17 mouse cellular contexts compared by ENCODE assay signal in genomic region chr7:99532526-99532925, GRCm38 (mm10). TPM values are rescaled to one million over a fixed set of nuclear protein-coding genes. Genes with fewer than 3 reads are reported as not detected.
DNase-seq lines count a peak whose midpoint lies in the region; ATAC-seq and TF ChIP-seq lines count a peak whose summit lies in the region.
"Had no signal": no experiment of that assay in that cellular context is flagged by ENCODE, and none has a peak within 500 bp of the region (broad histone marks: within the 10 kb centered on the region; RNA-seq: fewer than 3 reads in every experiment).

No protein-coding gene starts in this region.

- no peak for TF ChIP-seq POLR2A in MEL (IDR thresholded peaks at IDR 0.05; ENCODE audit: control insufficient read depth in 1 of 2, insufficient read depth in 1 of 2, low read depth in 1 of 2, low read length in 2 of 2, poor library complexity in 1 of 2)

- peak overlapping the region; percentile 93 for H3K27ac ChIP-seq in MEL (ENCODE audit: control insufficient read depth, low read depth, low read length)
- peak overlapping the region; percentile 85 for H3K27ac ChIP-seq in liver, embryonic 11.5 days (ENCODE audit: low read depth, low read length)
- H3K27ac ChIP-seq: midbrain, embryonic 12.5 days had no signal

- peaks cover 23% of the 10 kb centered on the region for H3K79me2 ChIP-seq in MEL (ENCODE audit: control insufficient read depth, insufficient read depth, low read length, poor library complexity)

- TF ChIP-seq CTCF in MEL (IDR thresholded peaks at IDR 0.05 in 2 of 3, conservative IDR thresholded peaks at IDR 0.05 in 1 of 3; ENCODE audit: control insufficient read depth in 1 of 3, insufficient read depth in 1 of 3, low read depth in 2 of 3, low read length in 3 of 3, poor library complexity in 1 of 3, severe bottlenecking in 1 of 3), result no peak

- no peak; a peak in 1 of 4 replicates for TF ChIP-seq EP300 in MEL (IDR thresholded peaks at IDR 0.05; ENCODE audit: low read depth in 1 of 2, low read length in 2 of 2)

- H3K9ac ChIP-seq in MEL (ENCODE audit: control insufficient read depth, low read depth, low read length, poor library complexity, severe bottlenecking), result peak overlapping the region; percentile 26
- H3K9ac ChIP-seq in liver, embryonic 11.5 days (ENCODE audit: low read depth, low read length), result peak overlapping the region; percentile 10; the same call in 1 of the 2 replicates
- H3K9ac ChIP-seq: heart, embryonic 12.5 days; midbrain, embryonic 12.5 days had no signal

- H3K9me3 ChIP-seq in MEL (replicated peaks; ENCODE audit: insufficient read depth, low read length), result no peaks in the 10 kb centered on the region
- no peaks in the 10 kb centered on the region for H3K9me3 ChIP-seq in liver, embryonic 11.5 days (ENCODE audit: control insufficient read depth, low read length)
- H3K9me3 ChIP-seq: heart, embryonic 12.5 days; midbrain, embryonic 12.5 days had no signal

- H3K4me3 ChIP-seq in MEL (ENCODE audit: control insufficient read depth in 1 of 2, insufficient read depth in 1 of 2, low read depth in 2 of 2, low read length in 2 of 2), result no peak overlapping the region
- no peak overlapping the region for H3K4me3 ChIP-seq in liver, embryonic 11.5 days (ENCODE audit: low read depth, low read length)
- H3K4me3 ChIP-seq: heart, embryonic 12.5 days; midbrain, embryonic 12.5 days; myocyte had no signal

- H3K27me3 ChIP-seq in MEL (ENCODE audit: control insufficient read depth in 1 of 2, insufficient read depth in 2 of 2, low read length in 2 of 2), result no peaks in the 10 kb centered on the region
- H3K27me3 ChIP-seq in liver, embryonic 11.5 days (replicated peaks; ENCODE audit: control insufficient read depth, insufficient read depth, low read length), result no peaks in the 10 kb centered on the region
- H3K27me3 ChIP-seq: heart, embryonic 12.5 days had no signal

- DNase-seq in MEL (ENCODE audit: low read depth, low spot score), result peak; percentile 48
- DNase-seq in liver, embryonic 11.5 days (ENCODE audit: low spot score), result no peak
- peak; percentile 83 for DNase-seq in lung, postnatal 36 days
- no peak for DNase-seq in kidney, adult 9 months
- DNase-seq in MN1 (ENCODE audit: low spot score), result no peak
- no peak for DNase-seq in left cerebral cortex, adult 11 months (ENCODE audit: low spot score)
- DNase-seq: adrenal gland, adult 2 months; cerebellum, adult 8-10 months; gastrocnemius, postnatal 36 days; heart, postnatal 4 days; kidney, postnatal 14 days; layer of hippocampus, adult 9-11 months; thymus, postnatal 25 days had no signal

- H3K4me1 ChIP-seq in MEL (ENCODE audit: control insufficient read depth in 1 of 2, insufficient read depth in 2 of 2, low read length in 2 of 2), result peaks cover 17 to 67% of the 10 kb centered on the region in 2 experiments
- H3K4me1 ChIP-seq in liver, embryonic 11.5 days (replicated peaks; ENCODE audit: control insufficient read depth, insufficient read depth, low read length), result peaks cover 65% of the 10 kb centered on the region

- no peak overlapping the region for H3K4me2 ChIP-seq in liver, embryonic 11.5 days
- H3K4me2 ChIP-seq: heart, embryonic 12.5 days; midbrain, embryonic 12.5 days had no signal

- ATAC-seq in erythroblast, adult 5-6 weeks (replicated peaks; ENCODE audit: low FRiP score, poor library complexity, severe bottlenecking), result peak; percentile 24; the same call in 1 of the 2 replicates
- no peak for ATAC-seq in liver, embryonic 11.5 days (replicated peaks; ENCODE audit: low FRiP score)

- WGBS in liver, embryonic 11.5 days, result 55% methylated on average over 4 of the region's 4 CpGs

- no peak for TF ChIP-seq RAD21 in MEL (IDR thresholded peaks at IDR 0.05; ENCODE audit: low read depth, low read length)

- H3K36me3 ChIP-seq in MEL (ENCODE audit: control insufficient read depth in 1 of 2, insufficient read depth in 2 of 2, low read length in 2 of 2), result peaks cover 0 to 52% of the 10 kb centered on the region in 2 experiments; a peak in 2 of 4 replicates
- H3K36me3 ChIP-seq in liver, embryonic 11.5 days (ENCODE audit: control insufficient read depth, insufficient read depth, low read length), result no peaks in the 10 kb centered on the region; the same call in 1 of the 2 replicates
- H3K36me3 ChIP-seq: heart, embryonic 12.5 days; midbrain, embryonic 12.5 days had no signal

TF ChIP-seq in MEL, 35 proteins besides CTCF, POLR2A, EP300 and RAD21:
- TF ChIP-seq GABPA (IDR thresholded peaks at IDR 0.05; ENCODE audit: low read depth, low read length), result no peak
- TF ChIP-seq SIN3A (IDR thresholded peaks at IDR 0.05; ENCODE audit: low read length), result peak; percentile 42; the same call in 1 of the 2 replicates
- TF ChIP-seq ELF1 (IDR thresholded peaks at IDR 0.05; ENCODE audit: low read depth, low read length), result 0 out of 2 replicates have a peak, but pooled peaks have one; percentile 32
- TF ChIP-seq ETS1 (IDR thresholded peaks at IDR 0.05; ENCODE audit: low read depth, low read length), result 0 out of 2 replicates have a peak, but pooled peaks have one; percentile 25
- 0 out of 2 replicates have a peak, but pooled peaks have one; percentile 39 for TF ChIP-seq HCFC1 (IDR thresholded peaks at IDR 0.05; ENCODE audit: low read depth, low read length)
- no peak for TF ChIP-seq NELFE (IDR thresholded peaks at IDR 0.05; ENCODE audit: low read depth, low read length)
- TF ChIP-seq MYC (IDR thresholded peaks at IDR 0.05; ENCODE audit: low read depth, low read length), result no peak

RNA-seq across cellular contexts. Expression of gene Arrb1, which starts 2.7 kb away (rescaled TPM):
- total RNA-seq in MEL (2012; rRNA removed), result 44.3 and 62.7 TPM in 2 replicates
- 10 to 100 TPM; 27.0 to 67.7 TPM for polyA plus RNA-seq in MEL (2012; ENCODE audit: insufficient read depth in 1 of 2, insufficient read length in 2 of 2, low read depth in 1 of 2, low replicate concordance in 2 of 2, missing spikeins in 1 of 2)
- total RNA-seq in erythroblast, adult 5-6 weeks (2015; ENCODE audit: low replicate concordance), result 185 and 204 TPM in 2 replicates
- total RNA-seq in erythroblast, adult 5-6 weeks (2017; ENCODE audit: low replicate concordance), result 636 and 742 TPM in 2 replicates
- 27.9 and 28.9 TPM in 2 replicates for polyA plus RNA-seq in liver, embryonic 11.5 days (2014; fragmentation: Nextera tagmentation; extraction: Ambion mirVana)

RNA-seq across cellular contexts. Expression of gene Rps3, which starts 49.0 kb away (rescaled TPM):
- 2,066 and 2,287 TPM in 2 replicates for total RNA-seq in MEL (2012; rRNA removed)
- polyA plus RNA-seq in MEL (2012; ENCODE audit: insufficient read depth in 1 of 2, insufficient read length in 2 of 2, low read depth in 1 of 2, low replicate concordance in 2 of 2, missing spikeins in 1 of 2), result 1,000 to 10,000 TPM in 1 of 2 experiments, 100 to 1,000 TPM in 1; 157 to 1,899 TPM
- 292 and 308 TPM in 2 replicates for total RNA-seq in erythroblast, adult 5-6 weeks (2015; ENCODE audit: low replicate concordance)
- total RNA-seq in erythroblast, adult 5-6 weeks (2017; ENCODE audit: low replicate concordance), result 237 and 436 TPM in 2 replicates
- polyA plus RNA-seq in liver, embryonic 11.5 days (2014; fragmentation: Nextera tagmentation; extraction: Ambion mirVana), result 934 and 944 TPM in 2 replicates

Comparison
In these comparisons a context has a peak if more than half of its experiments do, and no peak if none do; other contexts are left out.
1. DNase-seq: peak in MEL (single experiment) and lung, postnatal 36 days (single experiment); none in liver, embryonic 11.5 days (single experiment), kidney, adult 9 months (single experiment), MN1 (single experiment) and left cerebral cortex, adult 11 months (single experiment).